Mouse (Mus musculus) heart, postnatal 0 days (tissue): ENCODE data around the gene Tcte1. TPM values are rescaled to one million over a fixed set of nuclear protein-coding genes. Genes with fewer than 3 reads are reported as not detected.

ENCODE experiments used
- ATAC-seq: fragments of 200-750 bp; cut with Nextera tagmentation; 2 replicates; pipeline ENCODE4 v1.8.0; 2017; ENCODE audit warnings: low read depth, moderate number of reproducible peaks, moderate library complexity; ENCODE audit not compliant: insufficient read depth
- DNase-seq: peaks from one replicate; pipeline ENCODE4 v3.0.0-alpha.2; 2016; ENCODE audit warnings: low spot score
- H3K27ac ChIP-seq: fragments of 300-500 bp; sonication (generic); 2 replicates; pipeline ENCODE4 v1.5.1; 2014; ENCODE audit warnings: low read depth, mild to moderate bottlenecking
- H3K27me3 ChIP-seq: fragments of 300-500 bp; sonication (generic); 2 replicates; pipeline ENCODE4 v1.6.1; 2014; ENCODE audit warnings: low read length, mixed read lengths; ENCODE audit not compliant: control insufficient read depth, insufficient read depth
- H3K36me3 ChIP-seq: fragments of 300-500 bp; sonication (generic); replicated peaks from 2 replicates; pipeline ENCODE4 v1.6.1; 2014; ENCODE audit warnings: low read length, mixed read lengths; ENCODE audit not compliant: control insufficient read depth, insufficient read depth
- H3K4me1 ChIP-seq: fragments of 300-500 bp; sonication (generic); 2 replicates; pipeline ENCODE4 v1.6.1; 2014; ENCODE audit warnings: antibody characterized with exemption; ENCODE audit not compliant: control insufficient read depth, insufficient read depth
- H3K4me2 ChIP-seq: fragments of 300-500 bp; sonication (generic); 2 replicates; pipeline ENCODE4 v1.6.1; 2014; ENCODE audit warnings: low read depth, mild to moderate bottlenecking, low read length, moderate library complexity
- H3K4me3 ChIP-seq: fragments of 300-500 bp; sonication (generic); 2 replicates; pipeline ENCODE4 v1.5.1; 2014; ENCODE audit warnings: low read depth, low read length
- H3K9ac ChIP-seq: fragments of 300-500 bp; sonication (generic); replicated peaks from 2 replicates; pipeline ENCODE4 v1.6.1; 2014; ENCODE audit warnings: low read depth, low read length, mixed read lengths
- H3K9me3 ChIP-seq: fragments of 300-500 bp; sonication (generic); replicated peaks from 2 replicates; pipeline ENCODE4 v1.6.1; 2016; ENCODE audit warnings: low read length; ENCODE audit not compliant: control insufficient read depth
- CTCF ChIP-seq: IDR thresholded peaks from 2 replicates; pipeline ENCODE4 v1.5.1; 2016; ENCODE audit warnings: antibody characterized with exemption, control low read depth, low read depth
- EP300 ChIP-seq: IDR thresholded peaks from 2 replicates; pipeline ENCODE4 v1.6.1; 2016; ENCODE audit warnings: antibody characterized with exemption, low read depth
- WGBS: fragments of 180-500 bp; shearing (Covaris S2); extraction: QIAGEN DNeasy Blood & Tissue Kit; methylation state at CpG from one replicate; pipeline ENCODE4 v1.1.7; 2014; 5-methylcytosine and 5-hydroxymethylcytosine counted together
- polyA plus RNA-seq: library from polyadenylated mRNA; unstranded; fragments of >200 nt; fragmentation: Nextera tagmentation; extraction: Ambion mirVana; gene quantifications from 2 replicates; pipeline ENCODE4 v1.2.1, GENCODE M21; 2015
- total RNA-seq: library from RNA; depleted of rRNA; stranded (reverse); fragments of >200 nt; gene quantifications from 2 replicates; pipeline ENCODE4 v1.2.3, GENCODE M21; 2014; ENCODE audit warnings: low replicate concordance

Gene Tcte1
- total and polyA plus RNA-seq, 2 experiments from 2014 or later, result not detected

DNA sequence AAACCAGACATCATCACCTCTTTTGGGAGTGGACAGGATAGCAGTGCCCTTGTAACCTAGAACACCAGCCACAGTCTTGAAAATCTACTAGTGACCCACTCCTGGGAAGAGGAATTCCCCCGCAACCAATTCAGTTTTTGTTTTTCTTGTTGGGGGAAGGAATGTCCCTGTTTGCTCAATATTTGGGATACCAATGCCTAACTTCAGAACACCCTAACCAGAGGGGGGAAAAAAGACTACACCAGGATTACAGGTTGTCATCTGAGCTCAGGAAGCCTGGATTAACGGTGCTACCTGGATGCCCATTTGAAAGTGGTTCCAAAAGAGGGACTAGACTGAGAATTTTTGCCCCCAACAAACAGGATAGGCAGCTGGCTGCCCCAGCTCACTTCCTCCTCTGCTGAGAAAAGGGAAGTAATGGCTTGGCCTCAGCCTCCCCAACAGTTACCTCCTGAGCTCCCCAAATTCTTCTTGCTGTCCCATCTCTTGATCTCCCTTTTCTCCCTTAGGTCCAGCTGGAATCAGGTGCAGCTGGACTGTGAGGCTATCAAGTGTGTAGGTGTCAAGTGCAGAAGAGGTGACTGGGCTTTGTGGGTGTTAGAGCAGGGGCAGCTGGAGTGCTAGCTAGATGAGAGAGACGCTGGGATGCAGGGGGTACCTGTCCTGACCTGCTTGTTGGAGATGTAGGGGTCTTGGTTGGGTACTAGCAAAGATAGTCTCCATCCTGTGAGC, 33.4 kb downstream of the Tcte1 start:
- Histone ChIP-seq H3K36me3 (no peaks in the 10 kb centered on the region), H3K9me3 (no peaks in the 10 kb centered on the region), H3K4me3 (peak overlapping the region; percentile 71), H3K27me3 (peaks cover 11% of the 10 kb centered on the region), H3K27ac (no peak overlapping the region), H3K4me2 (peak overlapping the region; percentile 93), H3K9ac (no peak overlapping the region), H3K4me1 (peaks cover 5% of the 10 kb centered on the region; the same call in 1 of the 2 replicates)
- WGBS, result 64% methylated on average over 3 of the region's 3 CpGs
- TF ChIP-seq CTCF (no peak), EP300 (no peak)
- ATAC-seq (no peak), DNase-seq (no peak)

DNA sequence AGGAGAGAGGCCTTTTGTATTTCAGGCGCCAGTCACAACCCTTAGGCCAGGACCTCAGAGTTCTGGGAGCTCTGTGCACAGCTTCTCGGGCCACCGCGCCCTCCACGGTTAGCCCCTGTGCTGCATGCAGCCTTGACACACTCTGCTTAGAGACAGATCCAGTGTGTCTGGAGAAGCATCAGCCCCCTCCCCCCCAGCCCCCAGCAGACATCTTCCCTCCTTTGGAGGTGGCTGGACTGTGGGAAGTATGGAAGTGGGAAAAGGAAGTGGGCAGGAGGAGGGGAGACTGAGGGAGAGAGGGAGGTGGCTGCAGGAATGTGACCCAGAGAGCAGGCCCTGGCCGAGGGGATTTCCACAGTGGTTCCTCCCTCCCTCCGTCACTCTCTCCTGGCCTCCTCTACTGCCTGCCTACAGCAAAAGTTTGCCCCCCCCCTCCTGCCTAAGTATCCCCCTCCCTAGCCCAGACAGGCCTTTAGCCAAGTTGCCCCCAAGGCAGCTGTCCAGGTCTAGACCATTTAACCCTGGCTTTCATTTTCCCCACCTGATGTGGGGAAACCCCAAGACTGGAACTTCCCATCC, 34.1 kb downstream of the Tcte1 start:
- Histone ChIP-seq H3K9me3 (no peaks in the 10 kb centered on the region), H3K27ac (no peak overlapping the region), H3K36me3 (no peaks in the 10 kb centered on the region), H3K4me1 (peaks cover 5% of the 10 kb centered on the region; the same call in 1 of the 2 replicates), H3K4me3 (peak overlapping the region; percentile 71; the same call in 1 of the 2 replicates), H3K27me3 (peaks cover 11% of the 10 kb centered on the region), H3K9ac (no peak overlapping the region), H3K4me2 (peak overlapping the region; percentile 93)
- no peak for ATAC-seq
- WGBS, result 58% methylated on average over 7 of the region's 7 CpGs
- no peak for TF ChIP-seq EP300
- TF ChIP-seq CTCF, result no peak
- no peak for DNase-seq

DNA sequence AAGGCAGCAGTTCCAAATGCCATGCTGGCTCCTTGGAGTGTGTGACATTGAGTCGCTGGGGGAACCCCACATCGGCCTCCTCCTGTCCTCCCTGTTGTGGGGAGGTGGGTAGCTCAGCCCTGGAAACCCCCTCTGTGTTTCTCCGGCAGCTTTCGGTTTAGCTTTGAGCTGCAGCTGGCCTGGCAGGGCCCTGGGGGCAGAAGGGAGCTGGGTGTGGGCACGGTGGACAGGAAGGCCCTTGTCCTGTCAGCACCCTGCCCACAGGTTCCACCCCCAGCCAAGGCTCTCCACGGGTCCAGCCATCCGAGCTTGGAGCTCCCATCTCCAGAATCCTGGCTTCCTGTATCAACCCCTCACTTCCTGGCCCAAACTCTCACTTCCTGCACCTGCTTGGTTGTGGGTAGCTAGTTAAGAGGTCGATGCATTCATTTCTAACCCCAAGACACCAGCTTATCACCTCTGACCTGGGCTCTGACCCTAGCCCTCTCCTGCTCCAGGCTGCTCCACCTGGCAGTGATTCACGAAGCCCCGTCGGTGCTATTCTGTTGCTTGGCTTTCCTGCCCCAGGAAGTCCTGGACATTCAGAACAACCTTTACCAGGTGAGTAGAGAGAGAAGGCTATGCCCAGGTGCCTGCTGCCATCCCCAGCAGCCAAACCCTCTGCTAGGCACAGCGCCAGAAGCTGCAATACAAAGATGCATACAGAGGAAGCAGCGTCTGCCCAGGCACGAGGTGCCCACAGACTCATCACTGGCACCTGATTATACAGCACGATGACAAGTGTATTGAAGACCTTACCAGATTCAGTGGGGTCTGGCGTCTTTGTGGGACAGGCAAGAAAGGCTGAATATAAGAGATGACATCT, 35.0 kb downstream of the Tcte1 start:
- H3K4me3 ChIP-seq, result no peak overlapping the region; the same call in 1 of the 2 replicates
- TF ChIP-seq CTCF (no peak), EP300 (no peak)
- H3K36me3 ChIP-seq, result no peaks in the 10 kb centered on the region
- peaks cover 5% of the 10 kb centered on the region; the same call in 1 of the 2 replicates for H3K4me1 ChIP-seq
- no peak for ATAC-seq
- H3K9ac ChIP-seq, result no peak overlapping the region; the same call in 1 of the 2 replicates
- no peaks in the 10 kb centered on the region for H3K9me3 ChIP-seq
- DNase-seq, result no peak
- H3K27me3 ChIP-seq, result peaks cover 11% of the 10 kb centered on the region
- H3K27ac ChIP-seq, result no peak overlapping the region
- 50% methylated on average over 16 of the region's 16 CpGs for WGBS
- H3K4me2 ChIP-seq, result peak overlapping the region; percentile 93

DNA sequence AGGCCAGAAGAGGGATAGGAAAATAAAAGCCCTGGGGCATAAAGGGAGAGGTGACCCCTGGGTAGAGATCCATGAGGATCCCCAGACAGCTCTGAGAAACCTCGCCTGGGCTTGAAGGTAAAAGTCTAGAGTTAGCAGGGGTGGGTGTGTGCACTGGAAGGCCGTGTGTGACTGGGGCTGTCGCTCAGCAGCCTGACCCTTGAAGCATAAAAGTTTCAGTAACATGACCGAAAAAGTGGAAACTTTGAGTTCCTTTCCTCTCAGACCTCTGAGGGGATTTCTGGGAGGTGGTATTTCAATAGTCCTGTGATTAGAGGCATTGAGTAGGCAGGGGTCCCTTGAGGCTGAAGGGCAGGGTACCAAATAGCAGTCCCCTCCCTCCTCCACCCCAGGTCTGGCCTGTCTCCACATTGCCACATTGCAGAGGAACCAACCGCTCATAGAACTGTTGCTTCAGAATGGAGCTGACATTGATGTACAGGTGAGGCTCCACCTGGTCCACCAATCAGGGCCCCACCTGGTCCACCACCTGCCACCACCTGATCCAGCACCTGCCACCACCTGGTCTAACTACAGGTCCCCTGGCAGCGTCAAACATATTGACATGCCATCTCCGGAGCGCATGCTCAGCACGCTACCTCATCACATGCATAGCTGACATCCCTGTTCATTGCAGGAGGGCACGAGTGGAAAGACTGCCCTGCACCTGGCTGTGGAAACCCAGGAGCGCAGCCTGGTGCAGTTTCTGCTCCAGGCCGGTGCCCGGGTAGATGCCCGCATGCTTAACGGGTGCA, 36.7 kb downstream of the Tcte1 start:
- H3K27ac ChIP-seq, result no peak overlapping the region
- no peaks in the 10 kb centered on the region for H3K36me3 ChIP-seq
- H3K4me1 ChIP-seq, result peaks cover 15% of the 10 kb centered on the region
- ATAC-seq, result no peak
- H3K9ac ChIP-seq, result no peak overlapping the region
- H3K4me2 ChIP-seq, result no peak overlapping the region
- H3K4me3 ChIP-seq, result no peak overlapping the region
- TF ChIP-seq EP300 (no peak), CTCF (no peak)
- peaks cover 11% of the 10 kb centered on the region for H3K27me3 ChIP-seq
- no peaks in the 10 kb centered on the region for H3K9me3 ChIP-seq
- DNase-seq, result no peak
- WGBS, result 84% methylated on average over 15 of the region's 15 CpGs

DNA sequence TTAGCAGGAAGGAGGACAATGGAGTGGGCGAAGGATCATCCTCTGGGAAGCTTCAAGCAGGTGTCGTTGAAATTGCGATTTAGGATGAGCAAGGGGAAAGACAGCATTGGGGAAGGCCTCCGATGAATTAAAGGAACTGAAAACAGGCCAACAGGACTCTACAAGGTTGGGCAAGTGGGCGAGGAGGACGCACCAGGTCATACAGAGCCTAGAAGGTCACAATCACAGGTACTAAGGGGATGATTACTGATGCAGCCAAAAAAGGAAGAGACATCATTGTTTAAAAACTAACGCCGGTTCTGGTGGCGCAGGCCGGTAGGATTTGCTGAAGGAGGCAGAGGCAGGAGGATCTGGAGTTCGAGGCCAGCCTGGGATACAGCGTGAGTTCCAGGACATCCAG, 40.0 kb downstream of the Tcte1 start:
- TF ChIP-seq EP300, result no peak
- TF ChIP-seq CTCF, result no peak
- WGBS, result 74% methylated on average over 12 of the region's 12 CpGs
- ATAC-seq (no peak), DNase-seq (no peak)
- peaks cover 26% of the 10 kb centered on the region for H3K36me3 ChIP-seq
- H3K4me3 ChIP-seq, result no peak overlapping the region
- H3K27ac ChIP-seq, result no peak overlapping the region
- H3K9ac ChIP-seq, result no peak overlapping the region
- H3K4me1 ChIP-seq, result peaks cover 10% of the 10 kb centered on the region
- H3K27me3 ChIP-seq, result no peaks in the 10 kb centered on the region
- no peaks in the 10 kb centered on the region for H3K9me3 ChIP-seq
- no peak overlapping the region for H3K4me2 ChIP-seq
